Comparison of ENCODE assay signal across 9 mouse cellular contexts in the genomic region with DNA sequence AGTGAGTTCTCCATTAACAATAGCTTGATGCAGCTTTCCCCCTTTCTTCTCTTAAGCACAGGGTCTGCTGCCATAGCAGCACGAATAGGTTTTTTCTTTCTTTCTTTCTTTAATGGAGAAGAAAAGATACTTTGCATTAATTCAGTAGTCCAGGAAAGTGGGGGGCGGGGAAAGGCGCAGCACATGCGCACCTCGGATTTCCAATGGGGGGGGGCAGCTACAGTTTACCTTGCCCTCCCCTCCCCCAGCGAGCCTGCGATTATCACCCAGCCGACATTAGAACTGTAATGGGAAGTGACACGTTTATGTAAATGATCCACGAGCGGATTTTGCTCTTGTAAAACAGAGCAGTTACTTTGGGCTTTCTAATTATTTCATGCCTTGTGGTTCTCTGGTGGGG.
DNase-seq lines count a peak whose midpoint lies in the region; ATAC-seq lines count a peak whose summit lies in the region.
"Had no signal": no experiment of that assay in that cellular context is flagged by ENCODE, and none has a peak within 500 bp of the region (broad histone marks: within the 10 kb centered on the region; RNA-seq: fewer than 3 reads in every experiment).

No protein-coding gene starts in this region.

- peak overlapping the region; percentile 4; the same call in 1 of the 2 replicates for H3K4me3 ChIP-seq in kidney, embryonic 14.5 days (ENCODE audit: low read length)
- H3K4me3 ChIP-seq in limb, embryonic 13.5 days, result peak overlapping the region; percentile 15; the same call in 1 of the 2 replicates

- H3K4me2 ChIP-seq in kidney, embryonic 14.5 days (replicated peaks; ENCODE audit: low read depth, low read length), result peak overlapping the region; percentile 30
- H3K4me2 ChIP-seq in limb, embryonic 13.5 days (replicated peaks), result peak overlapping the region; percentile 51

- ATAC-seq in kidney, embryonic 14.5 days (ENCODE audit: low FRiP score, low TSS enrichment), result no peak
- ATAC-seq in limb, embryonic 13.5 days (ENCODE audit: low FRiP score, low read depth), result no peak

- 24% methylated on average over 11 of the region's 11 CpGs for WGBS in kidney, embryonic 14.5 days
- WGBS in limb, embryonic 13.5 days, result 20% methylated on average over 11 of the region's 11 CpGs

- no peaks in the 10 kb centered on the region for H3K36me3 ChIP-seq in kidney, embryonic 14.5 days (ENCODE audit: control insufficient read depth, insufficient read depth, low read length)
- H3K36me3 ChIP-seq in limb, embryonic 13.5 days, result no peaks in the 10 kb centered on the region
- H3K36me3 ChIP-seq: G1E had no signal

- no peak for DNase-seq in kidney, adult 18-20 months
- DNase-seq in thymus, postnatal 4 days, result peak; percentile 62
- DNase-seq in thymus, postnatal 10 days (ENCODE audit: low spot score in 2 of 2), result no peak
- no peak for DNase-seq in gastrocnemius, adult 8-10 months (ENCODE audit: low spot score in 2 of 2)
- DNase-seq in layer of hippocampus, adult 9-10 months (ENCODE audit: low spot score), result no peak
- no peak for DNase-seq in gastrocnemius, postnatal 25 days

- H3K27ac ChIP-seq in kidney, embryonic 14.5 days (ENCODE audit: low read depth, low read length), result no peak overlapping the region
- no peak overlapping the region for H3K27ac ChIP-seq in limb, embryonic 13.5 days

- H3K9ac ChIP-seq in kidney, embryonic 14.5 days (ENCODE audit: low read depth, low read length), result no peak overlapping the region
- no peak overlapping the region for H3K9ac ChIP-seq in limb, embryonic 13.5 days

- no peaks in the 10 kb centered on the region for H3K9me3 ChIP-seq in kidney, embryonic 14.5 days (ENCODE audit: control insufficient read depth, low read length)
- no peaks in the 10 kb centered on the region for H3K9me3 ChIP-seq in limb, embryonic 13.5 days

- H3K4me1 ChIP-seq in kidney, embryonic 14.5 days (ENCODE audit: control insufficient read depth, insufficient read depth, low read length), result 0 out of 2 replicates have a peak, but pooled peaks cover 3% of the 10 kb centered on the region
- H3K4me1 ChIP-seq in limb, embryonic 13.5 days, result peaks cover 11% of the 10 kb centered on the region

- H3K27me3 ChIP-seq in kidney, embryonic 14.5 days (ENCODE audit: control insufficient read depth, insufficient read depth, low read length), result no peaks in the 10 kb centered on the region
- no peaks in the 10 kb centered on the region for H3K27me3 ChIP-seq in limb, embryonic 13.5 days
